Mouse (Mus musculus) liver, embryonic 14.5 days (tissue): ENCODE measurements around the gene Tedc1.

Experiments used
- CTCF ChIP-seq: IDR thresholded peaks from 2 replicates; pipeline ENCODE4 v1.5.1; 2016; ENCODE audit warnings: antibody characterized with exemption, low read depth, control low read depth
- EP300 ChIP-seq: IDR thresholded peaks from 2 replicates; pipeline ENCODE4 v1.6.1; 2016; ENCODE audit warnings: antibody characterized with exemption, low read depth

- TF ChIP-seq CTCF: no peak
- no peak for TF ChIP-seq EP300
Observed at GRCm38 (mm10) chr12:113153971-113154370, 2.2 kb upstream of the Tedc1 start.
